Comparison of ENCODE assay signal across 9 mouse cellular contexts in genomic region chr6:99667290-99667689, GRCm38 (mm10). TPM values are rescaled to one million over a fixed set of nuclear protein-coding genes. Genes with fewer than 3 reads are reported as not detected.
DNase-seq lines count a peak whose midpoint lies in the region; ATAC-seq and TF ChIP-seq lines count a peak whose summit lies in the region.
"Had no signal": no experiment of that assay in that cellular context is flagged by ENCODE, and none has a peak within 500 bp of the region (broad histone marks: within the 10 kb centered on the region; RNA-seq: fewer than 3 reads in every experiment).

No protein-coding gene starts in this region.

- 20% methylated on average over 8 of the region's 8 CpGs for WGBS in lung, embryonic 14.5 days
- WGBS in forebrain, embryonic 16.5 days: 50% methylated on average over 8 of the region's 8 CpGs
- 30% methylated on average over 8 of the region's 8 CpGs for WGBS in liver, embryonic 12.5 days (ENCODE audit: insufficient replicate concordance)
- WGBS in stomach, embryonic 14.5 days: 26% methylated on average over 8 of the region's 8 CpGs

- H3K9ac ChIP-seq in lung, embryonic 14.5 days: peak overlapping the region; percentile 84
- no peak overlapping the region; the same call in 1 of the 2 replicates for H3K9ac ChIP-seq in forebrain, embryonic 16.5 days (replicated peaks; ENCODE audit: low read depth, low read length)
- no peak overlapping the region for H3K9ac ChIP-seq in liver, embryonic 12.5 days
- no peak overlapping the region for H3K9ac ChIP-seq in stomach, embryonic 14.5 days (replicated peaks; ENCODE audit: low read depth, low read length)
- H3K9ac ChIP-seq: liver, embryonic 14.5 days had no signal

- H3K27me3 ChIP-seq in lung, embryonic 14.5 days (ENCODE audit: insufficient read depth, low read length): no peaks in the 10 kb centered on the region
- no peaks in the 10 kb centered on the region for H3K27me3 ChIP-seq in forebrain, embryonic 16.5 days (replicated peaks; ENCODE audit: control insufficient read depth, insufficient read depth, low read length)
- peaks cover 68% of the 10 kb centered on the region for H3K27me3 ChIP-seq in liver, embryonic 12.5 days (replicated peaks)
- H3K27me3 ChIP-seq in stomach, embryonic 14.5 days (ENCODE audit: control insufficient read depth, insufficient read depth, low read length): no peaks in the 10 kb centered on the region

- H3K4me1 ChIP-seq in lung, embryonic 14.5 days (ENCODE audit: insufficient read depth): peaks cover 4% of the 10 kb centered on the region; the same call in 1 of the 2 replicates
- H3K4me1 ChIP-seq in forebrain, embryonic 16.5 days (replicated peaks; ENCODE audit: control insufficient read depth, insufficient read depth, low read length): peaks cover 54% of the 10 kb centered on the region
- peaks cover 19% of the 10 kb centered on the region; the same call in 1 of the 2 replicates for H3K4me1 ChIP-seq in liver, embryonic 12.5 days
- H3K4me1 ChIP-seq in stomach, embryonic 14.5 days (ENCODE audit: control insufficient read depth, insufficient read depth, low read length): peaks cover 5% of the 10 kb centered on the region; the same call in 1 of the 2 replicates

- H3K4me3 ChIP-seq in lung, embryonic 14.5 days (ENCODE audit: low read depth, low read length): peak overlapping the region; percentile 80
- H3K4me3 ChIP-seq in forebrain, embryonic 16.5 days (replicated peaks; ENCODE audit: low read length): peak overlapping the region; percentile 75
- H3K4me3 ChIP-seq in liver, embryonic 12.5 days: no peak overlapping the region
- peak overlapping the region; percentile 85 for H3K4me3 ChIP-seq in stomach, embryonic 14.5 days (ENCODE audit: low read depth, low read length)

- H3K36me3 ChIP-seq in lung, embryonic 14.5 days (ENCODE audit: insufficient read depth): no peaks in the 10 kb centered on the region
- no peaks in the 10 kb centered on the region for H3K36me3 ChIP-seq in forebrain, embryonic 16.5 days (ENCODE audit: control insufficient read depth, insufficient read depth)
- H3K36me3 ChIP-seq in liver, embryonic 12.5 days: no peaks in the 10 kb centered on the region
- H3K36me3 ChIP-seq in stomach, embryonic 14.5 days (ENCODE audit: control insufficient read depth, insufficient read depth, low read length): no peaks in the 10 kb centered on the region

- TF ChIP-seq CTCF in lung, embryonic 14.5 days (IDR thresholded peaks at IDR 0.05; ENCODE audit: low read depth): no peak

- peak overlapping the region; percentile 84 for H3K4me2 ChIP-seq in lung, embryonic 14.5 days
- peak overlapping the region; percentile 92 for H3K4me2 ChIP-seq in forebrain, embryonic 16.5 days (ENCODE audit: low read length)
- peak overlapping the region; percentile 80 for H3K4me2 ChIP-seq in liver, embryonic 12.5 days
- peak overlapping the region; percentile 83 for H3K4me2 ChIP-seq in stomach, embryonic 14.5 days (replicated peaks; ENCODE audit: low read depth, low read length)

- no peaks in the 10 kb centered on the region for H3K9me3 ChIP-seq in lung, embryonic 14.5 days (ENCODE audit: low read depth, low read length)
- no peaks in the 10 kb centered on the region for H3K9me3 ChIP-seq in forebrain, embryonic 16.5 days (ENCODE audit: control insufficient read depth, low read length)
- H3K9me3 ChIP-seq in liver, embryonic 12.5 days (replicated peaks): no peaks in the 10 kb centered on the region
- H3K9me3 ChIP-seq in stomach, embryonic 14.5 days (ENCODE audit: control insufficient read depth, low read depth, low read length): no peaks in the 10 kb centered on the region

- peak; percentile 63 for DNase-seq in lung, embryonic 14.5 days
- DNase-seq in lung, postnatal 14 days: no peak
- DNase-seq in urinary bladder, adult 18-20 months (ENCODE audit: low spot score in 2 of 2): no peak
- DNase-seq in layer of hippocampus, postnatal 25 days (ENCODE audit: extremely low spot score in 1 of 2, low spot score in 1 of 2): no peak
- no peak for DNase-seq in frontal cortex, postnatal 10 days (ENCODE audit: low spot score in 2 of 2)

- peak overlapping the region; percentile 19; the same call in 1 of the 2 replicates for H3K27ac ChIP-seq in lung, embryonic 14.5 days (ENCODE audit: low read depth)
- H3K27ac ChIP-seq in forebrain, embryonic 16.5 days (ENCODE audit: low read length): no peak overlapping the region
- no peak overlapping the region for H3K27ac ChIP-seq in liver, embryonic 12.5 days
- 0 out of 2 replicates have a peak overlapping the region, but pooled peaks have one; percentile 36 for H3K27ac ChIP-seq in stomach, embryonic 14.5 days (ENCODE audit: low read length)
- H3K27ac ChIP-seq: liver, embryonic 14.5 days had no signal

- ATAC-seq in lung, embryonic 14.5 days (ENCODE audit: insufficient read depth): peak; percentile 12; the same call in 1 of the 2 replicates
- no peak for ATAC-seq in forebrain, embryonic 16.5 days
- ATAC-seq in liver, embryonic 12.5 days: no peak
- 0 out of 2 replicates have a peak, but pooled peaks have one; percentile 3 for ATAC-seq in stomach, embryonic 14.5 days (ENCODE audit: insufficient number of reproducible peaks, insufficient read depth, low FRiP score, low read depth)

RNA-seq across cellular contexts. Expression of gene Gm20696, which starts 0.7 kb away (rescaled TPM):
- polyA plus RNA-seq in lung, embryonic 14.5 days (2014; fragmentation: Nextera tagmentation; extraction: Ambion mirVana): 6.5 and 7.3 TPM in 2 replicates
- polyA plus RNA-seq in forebrain, embryonic 16.5 days (2015; fragmentation: Nextera tagmentation; extraction: Ambion mirVana): 3.0 and 6.3 TPM in 2 replicates
- polyA plus RNA-seq in liver, embryonic 12.5 days (2016; fragmentation: Nextera tagmentation; extraction: Ambion mirVana): 1.4 and 3.0 TPM in 2 replicates
- 5.6 and 7.0 TPM in 2 replicates for polyA plus RNA-seq in stomach, embryonic 14.5 days (2014; fragmentation: Nextera tagmentation; extraction: Ambion mirVana)
- total RNA-seq in layer of hippocampus, postnatal 25 days (2021): 1 to 10 TPM; 6.5 to 7.8 TPM

RNA-seq across cellular contexts. Expression of gene Eif4e3, which starts 0.7 kb away (rescaled TPM):
- polyA plus RNA-seq in lung, embryonic 14.5 days (2014; fragmentation: Nextera tagmentation; extraction: Ambion mirVana): 27.4 and 27.8 TPM in 2 replicates
- 8.8 and 10.2 TPM in 2 replicates for polyA plus RNA-seq in forebrain, embryonic 16.5 days (2015; fragmentation: Nextera tagmentation; extraction: Ambion mirVana)
- 2.3 and 2.4 TPM in 2 replicates for polyA plus RNA-seq in liver, embryonic 12.5 days (2016; fragmentation: Nextera tagmentation; extraction: Ambion mirVana)
- 13.5 and 15.1 TPM in 2 replicates for polyA plus RNA-seq in stomach, embryonic 14.5 days (2014; fragmentation: Nextera tagmentation; extraction: Ambion mirVana)
- 10 to 100 TPM; 21.0 to 21.5 TPM for total RNA-seq in layer of hippocampus, postnatal 25 days (2021)

RNA-seq across cellular contexts. Expression of gene Gpr27, which starts 25.2 kb away (rescaled TPM):
- polyA plus RNA-seq in lung, embryonic 14.5 days (2014; fragmentation: Nextera tagmentation; extraction: Ambion mirVana): 6.1 and 6.5 TPM in 2 replicates
- 17.3 and 17.6 TPM in 2 replicates for polyA plus RNA-seq in forebrain, embryonic 16.5 days (2015; fragmentation: Nextera tagmentation; extraction: Ambion mirVana)
- 0.23 and 0.39 TPM in 2 replicates for polyA plus RNA-seq in liver, embryonic 12.5 days (2016; fragmentation: Nextera tagmentation; extraction: Ambion mirVana)
- polyA plus RNA-seq in stomach, embryonic 14.5 days (2014; fragmentation: Nextera tagmentation; extraction: Ambion mirVana): 3.6 and 4.1 TPM in 2 replicates
- 10 to 100 TPM; 56.9 to 58.8 TPM for total RNA-seq in layer of hippocampus, postnatal 25 days (2021)

RNA-seq across cellular contexts. Expression of gene Prok2, which starts 58.9 kb away (rescaled TPM):
- 0.12 and 0.18 TPM in 2 replicates for polyA plus RNA-seq in lung, embryonic 14.5 days (2014; fragmentation: Nextera tagmentation; extraction: Ambion mirVana)
- 2.3 and 3.7 TPM in 2 replicates for polyA plus RNA-seq in forebrain, embryonic 16.5 days (2015; fragmentation: Nextera tagmentation; extraction: Ambion mirVana)
- polyA plus RNA-seq in liver, embryonic 12.5 days (2016; fragmentation: Nextera tagmentation; extraction: Ambion mirVana): not detected in 2 replicates
- not detected in 2 replicates for polyA plus RNA-seq in stomach, embryonic 14.5 days (2014; fragmentation: Nextera tagmentation; extraction: Ambion mirVana)
- total RNA-seq in layer of hippocampus, postnatal 25 days (2021): under 1 TPM; 0.49 to 0.82 TPM

Comparison
In these comparisons a context has a peak if more than half of its experiments do, and no peak if none do; other contexts are left out.
1. ATAC-seq: peak in lung, embryonic 14.5 days (single experiment) and stomach, embryonic 14.5 days (single experiment); none in forebrain, embryonic 16.5 days (single experiment) and liver, embryonic 12.5 days (single experiment).
2. H3K27ac ChIP-seq: peak in lung, embryonic 14.5 days (single experiment) and stomach, embryonic 14.5 days (single experiment); none in forebrain, embryonic 16.5 days (single experiment) and liver, embryonic 12.5 days (single experiment).
3. Peak in every context shown above with its lines, with median percentiles within 50 percentile points of each other: H3K4me2 ChIP-seq.